Mouse (Mus musculus): ENCODE results near the gene Cphx1.
"Not testable (repeated sequence)": the region's sequence is repeated elsewhere in the genome, so short reads cannot be mapped to it uniquely, and the experiment has no call there.

DNA sequence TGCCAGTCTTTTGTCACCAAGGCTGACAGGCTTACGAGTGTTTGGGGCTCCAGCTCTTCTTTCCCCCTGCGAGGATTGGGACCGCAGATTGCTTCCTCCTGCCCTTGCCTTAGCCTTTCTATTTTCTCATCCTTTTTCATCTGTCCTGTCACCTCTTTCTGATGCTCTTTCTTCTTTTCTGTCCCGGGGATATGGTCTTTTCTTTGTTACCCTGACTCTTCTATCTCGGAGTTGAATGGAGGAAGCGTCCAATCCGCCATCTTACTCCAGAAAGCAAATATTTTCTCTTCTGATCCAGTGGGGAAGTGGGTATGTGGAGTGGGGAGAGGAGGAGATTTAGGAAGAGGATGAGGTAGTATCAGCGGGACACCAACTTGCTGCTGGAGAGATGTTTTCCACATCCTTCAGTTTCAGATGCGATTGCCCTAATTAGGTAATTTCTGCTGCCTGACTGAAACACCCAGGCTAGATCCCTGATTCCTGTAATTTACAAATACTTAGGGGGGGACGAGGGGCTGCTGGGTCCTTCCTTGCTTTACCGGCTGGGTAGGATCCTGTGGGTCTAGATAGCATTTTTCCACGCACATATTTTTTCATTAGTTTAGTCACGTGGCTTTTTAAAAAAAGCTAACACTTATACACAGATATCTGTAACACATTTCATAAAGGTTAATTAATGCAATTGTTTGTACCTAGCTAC is 41.3 kb downstream of the Cphx1 start:
- not testable (repeated sequence) for TF ChIP-seq POLR2A, CTCF (IDR thresholded peaks at IDR 0.05; ENCODE audit: extremely low read depth, insufficient read depth, low read length)
